Mouse (Mus musculus): ENCODE measurements at regions not wholly inside any gene's neighbourhood (a gene's known extent, or its start where the extent isn't known, plus 50 kb on each side); places are given as distances from the start of the nearest gene placed in this dataset.

GRCm38 (mm10) chr9:92856410-92857083 lies 314.5 kb downstream of the Plod2 start:
- DNase-seq (ENCODE audit: low spot score in 2 of 2): no peak

GRCm38 (mm10) chr9:92865822-92866221 lies 323.8 kb downstream of the Plod2 start:
- no peak for DNase-seq (ENCODE audit: low spot score in 2 of 2)

DNA sequence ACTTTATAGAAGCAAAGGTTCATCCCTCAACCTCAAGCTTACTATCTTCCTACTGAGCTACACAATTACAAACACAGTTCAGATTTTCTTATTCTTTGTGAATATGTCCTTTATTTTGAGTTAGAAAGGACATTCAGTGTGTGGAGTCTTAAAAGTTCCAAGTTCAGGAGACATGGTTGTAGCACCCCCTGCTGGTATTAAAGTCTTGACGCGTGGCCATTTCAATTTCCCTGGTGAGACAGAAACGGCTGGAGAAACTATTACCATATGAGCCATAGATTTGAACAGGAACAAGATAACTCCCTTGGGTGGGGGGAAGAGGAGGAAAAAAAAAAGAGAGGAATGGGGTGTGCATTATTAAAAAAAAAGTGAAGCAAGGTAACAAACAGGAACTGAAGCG lies 336.6 kb downstream of the Plod2 start:
- peak; percentile 34 to 68 for DNase-seq (ENCODE audit: low spot score in 2 of 2)

GRCm38 (mm10) chr9:92879812-92880211 lies 337.8 kb downstream of the Plod2 start:
- DNase-seq (ENCODE audit: low spot score in 2 of 2): no peak

DNA sequence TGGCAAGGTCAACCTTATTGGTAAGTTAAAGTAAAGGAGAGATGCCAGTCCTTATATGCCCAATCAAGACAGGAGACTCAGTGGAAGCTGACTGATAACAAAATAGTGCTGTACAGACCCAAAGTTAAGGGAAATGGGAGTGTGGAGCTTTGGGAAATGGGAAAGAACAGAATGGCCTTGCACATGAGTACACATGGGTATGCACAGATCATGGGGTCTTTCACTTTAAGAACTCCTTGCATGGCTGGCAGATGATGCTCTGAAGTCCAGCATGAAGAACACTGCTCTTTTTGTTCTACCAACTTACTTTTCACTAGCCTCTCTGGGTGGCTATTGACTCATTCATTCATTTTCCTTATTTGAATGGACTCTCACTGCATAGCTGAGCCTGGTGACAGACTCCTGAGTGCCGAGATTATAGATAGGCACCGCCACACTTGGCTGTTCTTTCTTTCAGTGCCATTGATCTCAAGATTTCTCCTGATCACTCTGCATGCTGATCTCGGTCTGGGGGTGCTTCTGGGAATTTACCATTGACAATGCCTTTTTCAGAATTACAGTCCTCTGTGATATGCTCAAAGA lies 340.3 kb downstream of the Plod2 start:
- no peak for DNase-seq (ENCODE audit: low spot score in 2 of 2)

DNA sequence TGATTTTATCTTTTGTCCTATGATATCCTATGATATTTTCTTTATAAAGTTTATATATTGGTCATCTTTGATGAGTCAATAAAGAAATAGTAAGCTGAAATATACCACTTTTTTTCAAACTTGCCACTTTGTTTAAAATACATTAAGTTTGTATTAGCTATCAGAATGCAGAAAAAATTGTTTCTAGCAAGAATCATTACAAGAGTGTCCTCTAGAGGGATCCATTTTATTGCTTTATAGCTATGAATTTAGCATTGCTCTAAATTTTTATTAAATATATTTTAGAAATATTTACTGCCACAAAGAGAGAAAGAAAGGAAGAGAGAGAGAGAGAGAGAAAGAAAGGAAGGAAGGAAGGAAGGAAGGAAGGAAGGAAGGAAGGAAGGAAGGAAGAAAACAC lies 348.0 kb downstream of the Plod2 start:
- DNase-seq (ENCODE audit: low spot score in 2 of 2): no peak

- peak in 1 of 2 experiments; percentile 19 for DNase-seq (ENCODE audit: low spot score in 2 of 2)
Measured at GRCm38 (mm10) chr9:92899733-92900132, 357.7 kb downstream of the Plod2 start.

- no peak for DNase-seq (ENCODE audit: low spot score in 2 of 2)
Measured at GRCm38 (mm10) chr9:92907102-92907501, 365.1 kb downstream of the Plod2 start.

DNA sequence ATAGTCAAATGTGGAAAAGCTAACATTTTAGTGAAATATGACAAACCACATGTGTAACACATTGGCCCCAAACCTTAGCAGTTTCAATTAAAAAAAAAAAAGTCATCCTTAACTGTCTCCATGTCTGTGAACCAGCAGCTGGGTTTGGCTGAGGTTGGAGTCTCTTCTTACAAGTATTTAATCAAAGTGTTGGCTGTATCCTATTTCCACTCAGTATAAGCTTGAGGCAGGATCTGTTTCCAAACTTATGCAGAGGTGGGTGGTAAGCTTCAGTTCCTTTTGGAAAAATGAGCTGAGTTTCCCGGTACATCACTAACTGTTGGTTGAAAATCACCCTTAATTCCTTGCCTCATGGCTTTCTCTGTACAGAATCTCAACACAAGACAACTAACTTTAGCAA lies 377.4 kb downstream of the Plod2 start:
- DNase-seq (ENCODE audit: low spot score in 2 of 2): no peak

GRCm38 (mm10) chr9:92930231-92930966 lies 388.4 kb downstream of the Plod2 start:
- DNase-seq (ENCODE audit: low spot score in 2 of 2): peak in 1 of 2 experiments; percentile 5

DNA sequence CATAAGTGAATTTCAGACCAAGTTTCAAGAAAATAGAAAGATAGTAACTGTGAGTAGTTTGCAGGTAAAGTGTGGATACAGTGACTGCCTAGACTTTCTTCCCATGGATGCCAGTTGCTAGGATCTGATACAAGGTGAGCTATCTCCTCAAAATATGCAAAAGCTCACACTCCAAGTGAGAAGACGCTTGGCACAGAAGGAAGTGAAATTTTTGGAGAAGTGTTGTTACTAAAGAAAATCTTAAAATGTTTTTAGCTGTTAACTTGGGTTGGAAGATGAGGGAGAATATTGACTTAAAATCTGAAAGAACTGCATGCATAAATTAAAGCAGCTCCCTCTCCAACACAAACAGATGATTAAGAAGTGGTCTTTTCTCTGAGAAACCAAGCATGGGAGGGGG lies 395.8 kb downstream of the Plod2 start:
- peak in 1 of 2 experiments; percentile 55 for DNase-seq (ENCODE audit: low spot score in 2 of 2)

- no peak for DNase-seq (ENCODE audit: low spot score in 2 of 2)
Measured at GRCm38 (mm10) chr9:92950092-92950491, 408.1 kb downstream of the Plod2 start.

DNA sequence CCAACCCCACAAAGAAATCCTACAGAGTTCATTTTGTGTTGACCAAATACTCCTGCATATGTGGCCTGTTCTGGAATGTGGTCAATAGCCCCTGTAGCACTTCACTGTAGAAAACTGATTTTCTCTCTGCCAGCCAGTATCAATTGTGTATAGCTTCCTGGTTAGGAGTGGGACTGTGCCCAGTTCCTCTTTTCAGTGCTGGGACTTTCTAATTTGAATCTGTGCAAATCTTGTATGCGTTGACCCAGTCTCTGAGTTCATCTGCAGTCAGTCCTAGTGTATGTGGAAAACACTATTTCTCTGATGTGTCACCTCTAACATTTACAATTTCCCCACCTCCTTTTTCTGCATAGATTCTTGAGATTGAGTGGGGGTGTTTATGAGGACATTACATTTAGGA lies 421.3 kb downstream of the Plod2 start:
- DNase-seq (ENCODE audit: low spot score in 2 of 2): no peak

GRCm38 (mm10) chr9:92991759-92992158 lies 449.7 kb downstream of the Plod2 start:
- DNase-seq (ENCODE audit: low spot score in 2 of 2): no peak

GRCm38 (mm10) chr9:92996156-92996555 lies 454.1 kb downstream of the Plod2 start:
- no peak for DNase-seq (ENCODE audit: low spot score in 2 of 2)

GRCm38 (mm10) chr9:93005182-93005953 lies 463.3 kb downstream of the Plod2 start:
- no peak for DNase-seq (ENCODE audit: low spot score in 2 of 2)

GRCm38 (mm10) chr9:93008511-93009302 lies 466.7 kb downstream of the Plod2 start:
- DNase-seq (ENCODE audit: low spot score in 2 of 2): peak in 1 of 2 experiments; percentile 6

DNA sequence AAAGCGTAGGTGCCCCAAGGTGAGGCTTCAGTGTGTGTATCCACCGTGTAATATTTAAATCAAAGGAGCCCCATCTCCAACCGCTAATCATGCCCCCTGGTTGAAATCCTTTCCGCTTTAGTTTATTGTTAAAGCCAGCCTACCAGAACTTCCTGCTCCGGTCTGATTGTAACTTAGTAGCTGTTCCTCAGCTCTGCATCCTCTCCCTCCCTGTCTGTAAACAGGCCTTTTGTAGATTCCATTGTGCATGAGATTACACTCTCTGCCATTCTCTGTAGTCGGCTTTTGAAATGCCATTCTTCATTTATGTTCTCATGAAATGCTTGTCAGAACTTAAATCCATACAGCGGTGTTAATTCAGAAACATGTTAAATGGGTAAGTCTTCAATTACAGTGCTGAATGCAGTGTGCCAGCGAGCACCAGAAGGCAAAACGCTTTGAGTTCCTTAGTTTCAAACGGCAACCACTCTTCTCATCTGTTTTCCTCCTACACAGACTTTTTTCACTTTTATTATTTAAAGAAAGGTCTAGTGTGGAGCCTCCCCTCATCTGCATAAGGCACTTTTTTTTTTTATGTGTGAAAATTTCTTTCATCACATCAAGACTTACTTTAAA lies 502.4 kb downstream of the Plod2 start:
- peak; percentile 1 to 17 for DNase-seq (ENCODE audit: low spot score in 2 of 2)

DNA sequence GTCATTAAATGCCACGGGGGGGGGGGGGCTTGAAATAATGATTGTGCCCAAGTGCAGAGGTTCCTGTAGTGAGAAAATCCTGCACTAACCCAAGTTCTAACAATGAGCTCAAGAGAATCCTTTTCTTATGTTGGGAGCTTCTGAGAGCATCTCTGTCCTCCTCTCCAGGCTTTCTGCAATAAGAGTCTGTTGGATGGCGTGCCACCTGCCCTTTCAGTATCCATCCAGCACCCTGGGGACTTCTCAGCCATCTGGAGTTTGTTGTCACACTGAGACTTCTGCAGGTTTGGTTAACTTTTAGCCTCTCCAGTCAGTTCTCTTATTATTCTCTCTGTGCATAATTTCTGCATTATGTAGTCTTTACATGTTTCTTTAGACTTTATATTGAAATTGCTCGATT lies 530.1 kb downstream of the Plod2 start:
- no peak for DNase-seq (ENCODE audit: low spot score in 2 of 2)

- DNase-seq (ENCODE audit: low spot score in 2 of 2): no peak
Measured at GRCm38 (mm10) chr9:93083114-93083513, 541.1 kb downstream of the Plod2 start.

GRCm38 (mm10) chr9:93098008-93098581 lies 556.1 kb downstream of the Plod2 start:
- no peak for DNase-seq (ENCODE audit: low spot score in 2 of 2)

Data from frontal cortex, postnatal 36 days (tissue).